Mouse (Mus musculus) heart, embryonic 15.5 days (tissue): ENCODE results near the gene Zbtb5. TPM values are rescaled to one million over a fixed set of nuclear protein-coding genes. Genes with fewer than 3 reads are reported as not detected.
A peak's percentile ranks its signal among the peaks of the same experiment; 100 is the strongest.
"Not testable (repeated sequence)": the region's sequence is repeated elsewhere in the genome, so short reads cannot be mapped to it uniquely, and the experiment has no call there.

Experiments used
- ATAC-seq: fragments of 200-750 bp; cut with Nextera tagmentation; replicated peaks from 2 replicates; pipeline ENCODE4 v1.8.0; 2017; ENCODE audit warnings: low read depth, moderate TSS enrichment; ENCODE audit not compliant: insufficient number of reproducible peaks, insufficient read depth, low FRiP score
- H3K27ac ChIP-seq: fragments of 300-500 bp; sonication (generic); 2 replicates; pipeline ENCODE4 v1.5.1; 2015; ENCODE audit warnings: mild to moderate bottlenecking, inconsistent platforms
- H3K27me3 ChIP-seq: fragments of 300-500 bp; sonication (generic); 2 replicates; pipeline ENCODE4 v1.6.1; 2015; ENCODE audit warnings: inconsistent platforms
- H3K36me3 ChIP-seq: fragments of 300-500 bp; sonication (generic); 2 replicates; pipeline ENCODE4 v1.6.1; 2015; ENCODE audit warnings: mild to moderate bottlenecking, inconsistent platforms
- H3K4me1 ChIP-seq: fragments of 300-500 bp; sonication (generic); replicated peaks from 2 replicates; pipeline ENCODE4 v1.6.1; 2015; ENCODE audit warnings: inconsistent platforms
- H3K4me2 ChIP-seq: fragments of 300-500 bp; sonication (generic); 2 replicates; pipeline ENCODE4 v1.6.1; 2015; ENCODE audit warnings: inconsistent platforms, mild to moderate bottlenecking, moderate library complexity
- H3K4me3 ChIP-seq: fragments of 300-500 bp; sonication (generic); 2 replicates; pipeline ENCODE4 v1.5.1; 2015; ENCODE audit warnings: mild to moderate bottlenecking, inconsistent platforms
- H3K9ac ChIP-seq: fragments of 300-500 bp; sonication (generic); 2 replicates; pipeline ENCODE4 v1.6.1; 2015; ENCODE audit warnings: mild to moderate bottlenecking, inconsistent platforms
- H3K9me3 ChIP-seq: fragments of 300-500 bp; sonication (generic); replicated peaks from 2 replicates; pipeline ENCODE4 v1.6.1; 2016; ENCODE audit warnings: inconsistent platforms
- WGBS: fragments of 180-500 bp; shearing (Covaris S2); methylation state at CpG from one replicate; pipeline ENCODE4 v1.1.7; 2015; ENCODE audit warnings: mixed read lengths; 5-methylcytosine and 5-hydroxymethylcytosine counted together
- polyA plus RNA-seq: library from polyadenylated mRNA; unstranded; fragments of >200 nt; fragmentation: Nextera tagmentation; extraction: Ambion mirVana; gene quantifications from 2 replicates; pipeline ENCODE4 v1.2.1, GENCODE M21; 2015

The Zbtb5 gene
- polyA plus RNA-seq: 12.5 and 15.3 TPM in 2 replicates

DNA sequence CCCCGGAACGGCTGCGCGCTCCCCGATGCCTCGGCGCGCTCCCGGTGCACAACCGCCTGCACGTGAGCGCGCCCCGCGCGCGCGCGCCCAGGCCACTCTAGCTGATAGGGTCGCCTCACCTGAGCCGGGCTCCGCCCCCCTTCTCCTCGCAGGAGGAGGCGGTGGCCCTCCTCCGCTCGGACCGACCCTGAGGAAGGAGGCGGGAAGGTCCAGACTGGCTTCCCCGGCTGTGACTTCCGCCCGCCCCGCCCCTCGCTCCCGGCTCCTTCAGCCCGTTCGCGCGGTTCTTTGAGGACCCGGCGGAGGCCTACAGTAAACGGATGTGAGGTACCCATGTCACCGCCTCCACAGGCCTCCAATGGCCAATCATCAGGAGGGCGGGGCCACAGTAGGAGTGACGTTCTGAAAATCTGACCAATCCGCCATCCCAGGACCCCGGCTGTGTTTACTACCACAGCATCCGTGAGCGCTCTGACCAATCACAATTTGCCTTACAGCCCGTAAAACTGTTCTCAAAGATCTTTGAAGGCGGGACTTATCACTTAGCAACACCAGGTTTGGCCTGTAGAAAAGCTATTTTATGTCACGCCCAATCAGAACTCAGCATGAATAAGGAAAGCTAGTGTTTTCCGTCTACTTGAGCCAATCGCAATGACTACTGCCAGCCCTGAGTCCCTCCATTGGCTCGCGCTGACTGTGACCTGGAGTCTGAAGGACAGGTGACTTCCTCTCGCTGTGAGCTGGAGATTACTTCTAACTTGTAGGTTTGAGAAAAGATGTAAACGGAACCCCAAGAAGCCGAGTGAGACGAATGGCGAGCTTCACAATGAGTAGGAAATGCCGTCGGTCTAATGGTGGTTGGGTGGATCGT is at the start of gene Zbtb5:
Gene Zbtb5, minus strand, starts transcription at position 308 of the 871 bp plus-strand sequence.
- no peaks in the 10 kb centered on the region for H3K9me3 ChIP-seq
- peak within 1 kb of the TSS; percentile 96 for H3K27ac ChIP-seq
- H3K36me3 ChIP-seq: no peaks in the 10 kb centered on the region
- no peaks in the 10 kb centered on the region for H3K27me3 ChIP-seq
- peak within 1 kb of the TSS; percentile 81 for H3K9ac ChIP-seq
- ATAC-seq: peak; percentile 99
- peak within 1 kb of the TSS; percentile 74 for H3K4me2 ChIP-seq
- peak within 1 kb of the TSS; percentile 84 for H3K4me3 ChIP-seq
- H3K4me1 ChIP-seq: peaks cover 23% of the 10 kb centered on the region
- WGBS: under 1% methylated on average over 61 of the region's 63 CpGs

DNA sequence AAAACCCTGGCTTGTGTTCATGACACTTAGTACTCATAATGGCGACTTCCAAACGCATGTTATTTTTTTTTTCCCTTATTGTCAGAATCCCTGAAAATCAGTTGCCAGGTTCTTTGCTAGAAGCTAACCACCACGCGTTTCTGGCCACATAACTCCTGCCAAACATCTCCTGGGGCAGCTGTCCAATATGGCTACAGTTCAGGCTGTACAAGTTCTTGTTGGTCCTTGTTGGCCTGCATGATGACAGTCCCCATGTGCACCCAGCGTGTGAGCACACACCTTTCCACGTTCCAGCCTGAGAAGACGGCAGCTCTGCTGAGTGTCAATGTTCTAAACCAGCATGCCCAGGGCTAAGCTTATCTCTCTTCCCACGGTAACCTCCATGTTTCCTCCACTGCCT is 43.2 kb upstream of the Zbtb5 start:
- H3K9me3 ChIP-seq: no peaks in the 10 kb centered on the region
- ATAC-seq: no peak
- WGBS: 64% methylated on average over 8 of the region's 8 CpGs
- H3K4me3 ChIP-seq: no peak overlapping the region
- no peak overlapping the region for H3K4me2 ChIP-seq
- H3K36me3 ChIP-seq: peaks cover 38% of the 10 kb centered on the region
- H3K27me3 ChIP-seq: no peaks in the 10 kb centered on the region
- peak overlapping the region; percentile 43 for H3K27ac ChIP-seq
- no peak overlapping the region for H3K9ac ChIP-seq
- peaks cover 16% of the 10 kb centered on the region for H3K4me1 ChIP-seq

DNA sequence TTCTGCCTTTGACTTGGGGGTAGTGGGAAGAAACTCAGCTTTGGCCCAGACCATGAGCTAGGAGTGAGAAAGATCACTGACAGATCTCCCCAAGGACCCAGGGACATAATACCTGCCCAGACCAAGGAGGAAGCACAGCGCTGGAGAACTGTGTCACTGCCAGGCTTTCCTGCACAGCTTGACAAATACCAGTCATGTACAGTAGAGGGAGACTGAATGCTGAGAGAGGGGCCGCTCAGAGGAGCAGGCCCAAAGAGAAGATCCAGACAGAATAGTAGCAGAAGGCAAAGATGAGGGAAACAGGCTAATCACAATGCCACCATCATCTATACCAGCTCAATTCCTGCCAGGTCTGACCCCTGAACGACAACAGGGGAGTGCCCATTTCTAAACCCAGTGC is 42.6 kb upstream of the Zbtb5 start:
- Histone ChIP-seq H3K4me1 (peaks cover 19% of the 10 kb centered on the region), H3K36me3 (peaks cover 32% of the 10 kb centered on the region), H3K4me2 (no peak overlapping the region), H3K27me3 (no peaks in the 10 kb centered on the region), H3K9me3 (no peaks in the 10 kb centered on the region), H3K27ac (peak overlapping the region; percentile 24), H3K9ac (no peak overlapping the region), H3K4me3 (no peak overlapping the region)
- ATAC-seq: 0 out of 2 replicates have a peak, but pooled peaks have one; percentile 25
- 50% methylated on average over 3 of the region's 3 CpGs for WGBS

DNA sequence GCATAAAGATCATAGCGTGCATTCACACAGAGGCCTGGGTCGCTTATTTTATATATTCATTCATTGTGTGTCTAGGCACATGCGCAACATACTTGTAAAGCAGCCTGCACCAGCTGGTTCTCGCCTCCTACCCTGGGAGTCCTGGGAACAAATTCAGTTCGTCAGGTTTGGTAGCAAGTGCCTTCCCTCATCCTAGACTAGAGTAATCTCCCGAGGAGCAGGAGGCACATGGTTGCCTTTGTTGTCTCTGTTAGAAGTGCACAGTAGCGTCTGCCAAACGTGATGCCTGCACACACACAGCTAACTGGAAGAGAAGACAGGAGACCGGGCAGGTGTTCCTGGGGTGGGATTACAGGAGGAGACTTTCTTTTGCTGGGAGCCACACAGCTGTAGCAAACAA is 35.7 kb upstream of the Zbtb5 start:
- no peak overlapping the region for H3K4me3 ChIP-seq
- H3K9ac ChIP-seq: no peak overlapping the region
- H3K27ac ChIP-seq: 0 out of 2 replicates have a peak overlapping the region, but pooled peaks have one; percentile 91
- H3K4me1 ChIP-seq: peaks cover 25% of the 10 kb centered on the region
- ATAC-seq: no peak
- 81% methylated on average over 9 of the region's 9 CpGs for WGBS
- H3K27me3 ChIP-seq: no peaks in the 10 kb centered on the region
- H3K4me2 ChIP-seq: no peak overlapping the region
- no peaks in the 10 kb centered on the region for H3K9me3 ChIP-seq
- peaks cover 20% of the 10 kb centered on the region; the same call in 1 of the 2 replicates for H3K36me3 ChIP-seq

DNA sequence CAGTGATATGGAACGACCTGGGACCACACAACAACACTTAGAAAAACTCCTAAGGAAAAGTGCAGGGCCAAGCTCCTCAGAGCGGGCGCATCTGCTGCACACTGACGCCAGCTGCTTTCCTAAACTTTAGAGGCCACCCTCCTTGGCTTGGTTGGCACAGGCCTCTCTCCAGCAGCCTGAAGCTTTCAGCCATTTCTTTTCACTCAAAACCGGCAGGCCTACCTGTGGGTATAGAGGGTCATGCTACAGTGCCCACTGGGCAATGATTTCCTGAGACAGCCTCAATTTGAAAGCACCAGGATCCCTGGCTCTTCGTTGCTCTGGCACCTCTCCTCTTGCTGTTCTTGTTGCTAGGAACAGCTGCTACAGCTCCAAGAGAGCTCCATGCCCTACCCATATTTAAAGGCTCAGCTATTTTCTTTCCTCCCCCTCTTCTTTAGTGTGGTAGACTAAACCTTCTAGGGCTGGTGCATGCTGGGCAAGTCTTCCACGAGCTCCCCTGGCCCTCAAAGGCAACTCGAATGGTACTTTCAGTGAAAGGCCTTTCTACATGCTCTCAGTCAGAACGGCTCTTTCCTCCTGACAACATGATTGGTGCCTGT is 35.2 kb upstream of the Zbtb5 start:
- no peaks in the 10 kb centered on the region for H3K9me3 ChIP-seq
- H3K27me3 ChIP-seq: no peaks in the 10 kb centered on the region
- no peak overlapping the region for H3K4me2 ChIP-seq
- H3K4me3 ChIP-seq: no peak overlapping the region
- H3K4me1 ChIP-seq: peaks cover 25% of the 10 kb centered on the region
- H3K36me3 ChIP-seq: peaks cover 23% of the 10 kb centered on the region; the same call in 1 of the 2 replicates
- 78% methylated on average over 9 of the region's 9 CpGs for WGBS
- no peak overlapping the region for H3K9ac ChIP-seq
- peak overlapping the region; percentile 91 for H3K27ac ChIP-seq
- no peak for ATAC-seq

DNA sequence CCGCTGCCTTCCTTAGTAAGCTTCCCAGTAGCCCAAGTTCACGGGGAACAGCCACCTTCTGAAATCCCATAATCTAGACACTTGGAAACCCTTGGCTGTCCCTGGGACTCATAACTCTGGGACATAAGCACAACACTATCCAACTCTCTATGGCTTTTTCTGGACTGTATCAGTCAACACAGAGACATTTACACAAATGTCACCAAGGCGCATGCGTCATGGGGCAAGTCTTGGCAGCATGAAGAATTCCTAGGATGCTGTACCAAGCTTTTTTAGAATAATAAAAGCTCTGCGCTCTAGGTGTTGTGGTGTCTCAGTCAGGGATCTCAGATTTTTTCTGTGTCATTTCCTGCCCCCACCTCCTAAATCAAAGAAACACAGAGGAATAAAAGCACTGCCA is 34.5 kb upstream of the Zbtb5 start:
- H3K27me3 ChIP-seq: no peaks in the 10 kb centered on the region
- H3K4me2 ChIP-seq: no peak overlapping the region
- peak overlapping the region; percentile 91 for H3K27ac ChIP-seq
- no peak overlapping the region for H3K4me3 ChIP-seq
- no peaks in the 10 kb centered on the region for H3K9me3 ChIP-seq
- WGBS: 55% methylated on average over 5 of the region's 5 CpGs
- no peak overlapping the region for H3K9ac ChIP-seq
- peak; percentile 65 for ATAC-seq
- peaks cover 25% of the 10 kb centered on the region; the same call in 1 of the 2 replicates for H3K36me3 ChIP-seq
- H3K4me1 ChIP-seq: peaks cover 25% of the 10 kb centered on the region

DNA sequence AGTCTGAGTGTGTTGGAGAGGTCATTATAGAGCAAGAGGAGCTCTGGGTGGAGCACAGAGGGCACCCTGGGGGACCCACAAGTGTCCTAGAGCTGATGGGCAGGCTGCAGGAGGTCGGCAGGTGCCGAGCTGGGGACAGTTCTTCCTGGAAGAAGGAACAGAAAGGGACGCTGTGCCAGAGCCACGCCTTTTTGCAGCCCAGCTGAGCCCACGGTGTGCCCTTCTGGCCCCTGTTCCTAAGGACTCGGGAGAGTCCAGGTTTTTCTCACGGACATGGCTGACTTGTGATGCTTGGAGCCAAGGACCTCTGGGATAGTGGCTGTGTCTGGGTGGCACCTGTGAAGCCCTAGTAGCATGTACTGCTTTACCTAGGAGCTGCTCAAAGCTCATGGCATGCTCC is 28.6 kb upstream of the Zbtb5 start:
- no peak overlapping the region for H3K4me3 ChIP-seq

DNA sequence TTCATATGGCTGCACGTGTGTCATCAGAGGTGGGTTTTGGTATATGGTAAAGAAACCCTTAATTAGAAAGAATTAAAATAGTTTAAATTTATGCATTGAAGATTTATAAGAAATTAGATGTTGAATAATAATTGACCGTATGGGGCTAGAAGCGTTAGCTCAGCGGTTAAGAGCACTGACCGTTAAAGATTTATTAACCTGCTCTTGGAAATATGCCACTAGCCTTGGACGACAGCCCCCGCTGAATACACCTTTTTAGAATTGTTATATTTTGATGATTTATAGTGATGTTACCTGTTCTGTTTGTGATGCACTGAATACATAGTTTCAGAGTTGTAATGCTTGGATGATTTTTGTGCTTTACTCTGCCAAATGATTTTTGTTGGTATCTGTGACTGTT is 27.3 kb upstream of the Zbtb5 start:
- H3K4me3 ChIP-seq, H3K9ac ChIP-seq, H3K4me2 ChIP-seq, ATAC-seq, H3K9me3 ChIP-seq, H3K27me3 ChIP-seq: not testable (repeated sequence)
- Histone ChIP-seq H3K4me1 (peaks cover 34% of the 10 kb centered on the region), H3K36me3 (peaks cover 37% of the 10 kb centered on the region), H3K27ac (peak overlapping the region; percentile 94; the same call in 1 of the 2 replicates)
- WGBS: 92% methylated on average over 7 of the region's 7 CpGs

More for the DNA sequence above, 28.6 kb upstream of the Zbtb5 start:
- Histone ChIP-seq H3K4me2 (no peak overlapping the region), H3K27ac (no peak overlapping the region), H3K36me3 (peaks cover 37% of the 10 kb centered on the region), H3K4me1 (peaks cover 22% of the 10 kb centered on the region), H3K9ac (no peak overlapping the region), H3K9me3 (no peaks in the 10 kb centered on the region), H3K27me3 (no peaks in the 10 kb centered on the region)
- no peak for ATAC-seq
- 69% methylated on average over 7 of the region's 7 CpGs for WGBS

DNA sequence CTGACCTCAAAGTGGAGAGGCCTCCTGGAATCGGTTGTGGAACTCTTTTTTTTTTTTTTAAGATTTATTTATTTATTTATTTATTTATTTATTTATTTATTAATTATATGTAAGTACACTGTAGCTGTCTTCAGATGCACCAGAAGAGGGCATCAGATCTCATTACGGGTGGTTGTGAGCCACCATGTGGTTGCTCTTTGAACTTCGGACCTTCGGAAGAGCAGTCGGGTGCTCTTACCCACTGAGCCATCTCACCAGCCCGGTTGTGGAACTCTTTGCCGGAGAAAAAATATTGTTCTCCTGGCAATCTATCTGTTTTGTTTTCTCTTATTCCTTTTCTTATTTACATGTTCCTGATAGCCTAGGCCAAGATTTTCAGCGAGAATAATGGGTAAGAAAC is 26.7 kb upstream of the Zbtb5 start:
- ATAC-seq, H3K9ac ChIP-seq, H3K4me3 ChIP-seq, H3K27me3 ChIP-seq, H3K9me3 ChIP-seq, H3K4me2 ChIP-seq: not testable (repeated sequence)
- Histone ChIP-seq H3K4me1 (peaks cover 37% of the 10 kb centered on the region), H3K27ac (peak overlapping the region; percentile 94), H3K36me3 (peaks cover 39% of the 10 kb centered on the region)
- 50% methylated on average over 8 of the region's 8 CpGs for WGBS

DNA sequence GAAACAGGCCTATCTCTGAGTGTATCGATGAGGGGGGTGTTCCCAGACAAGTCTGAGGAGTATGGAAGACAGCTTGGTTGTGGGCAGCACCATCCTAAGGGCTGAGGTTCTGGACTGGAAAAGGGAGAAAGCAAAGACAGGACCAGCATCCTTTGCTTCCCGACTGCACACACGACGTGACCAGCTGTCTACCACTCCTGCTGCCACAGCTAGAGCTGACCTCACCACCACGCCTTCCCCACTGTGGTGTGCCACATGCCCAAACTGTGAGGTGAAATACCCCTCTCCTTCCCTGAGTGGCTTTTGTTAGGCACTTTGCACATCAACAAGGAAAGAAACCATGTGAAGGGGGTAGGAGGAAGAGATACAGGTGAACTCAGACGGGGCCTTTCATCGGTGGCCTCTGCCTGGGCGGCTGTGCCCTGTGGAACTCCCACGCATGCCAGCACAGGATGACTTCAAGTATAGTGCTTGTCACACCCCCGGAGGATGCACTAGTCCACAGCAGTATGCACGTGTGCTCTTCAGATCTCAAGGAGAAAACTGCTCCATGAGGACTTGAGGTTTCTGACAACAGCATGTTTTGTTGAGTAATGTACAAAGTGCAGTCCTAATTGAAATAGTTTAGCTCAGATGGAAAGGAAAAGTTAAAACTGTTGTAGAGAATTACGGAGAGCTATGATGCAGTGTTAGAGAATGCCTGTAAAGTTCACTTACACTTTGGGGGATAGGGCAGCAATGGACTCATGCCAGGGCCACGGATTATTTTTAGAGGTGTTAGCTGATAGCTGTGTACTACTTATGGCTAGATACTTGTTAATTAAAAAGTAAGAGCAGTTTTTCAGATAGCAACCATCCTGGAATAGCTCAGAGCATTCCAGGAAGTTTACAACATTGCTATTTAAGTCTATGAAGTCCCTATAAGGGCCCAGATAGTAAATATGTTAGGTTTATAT is 25.5 kb upstream of the Zbtb5 start:
- Histone ChIP-seq H3K9ac (peak overlapping the region; percentile 44), H3K27me3 (no peaks in the 10 kb centered on the region), H3K27ac (peak overlapping the region; percentile 94), H3K4me3 (no peak overlapping the region), H3K4me1 (peaks cover 37% of the 10 kb centered on the region), H3K36me3 (peaks cover 39% of the 10 kb centered on the region), H3K9me3 (no peaks in the 10 kb centered on the region), H3K4me2 (0 out of 2 replicates have a peak overlapping the region, but pooled peaks have one; percentile 9)
- ATAC-seq: peak; percentile 83
- 36% methylated on average over 13 of the region's 13 CpGs for WGBS

DNA sequence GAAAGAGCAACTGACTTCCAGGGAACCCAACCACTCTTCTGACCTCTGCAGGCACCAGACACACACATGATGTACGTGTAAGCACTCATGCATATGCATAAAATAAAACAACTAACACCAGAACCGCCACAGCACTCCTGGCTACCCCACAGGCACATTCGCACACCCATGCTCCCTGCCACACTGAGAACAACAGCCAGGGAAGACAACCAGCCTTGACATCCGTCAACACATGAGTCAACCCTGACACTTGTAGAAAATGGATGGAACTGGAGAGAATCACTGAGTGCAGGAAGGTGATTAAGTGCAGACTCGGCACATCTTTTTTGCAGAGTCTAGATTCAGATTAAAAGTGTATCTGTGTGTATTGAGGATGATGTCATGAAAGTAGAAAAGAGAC is 24.4 kb upstream of the Zbtb5 start:
- Histone ChIP-seq H3K27me3 (no peaks in the 10 kb centered on the region), H3K27ac (peak overlapping the region; percentile 94), H3K36me3 (peaks cover 46% of the 10 kb centered on the region), H3K4me2 (no peak overlapping the region), H3K4me3 (no peak overlapping the region), H3K9me3 (no peaks in the 10 kb centered on the region), H3K9ac (no peak overlapping the region), H3K4me1 (peaks cover 37% of the 10 kb centered on the region)
- 83% methylated on average over 5 of the region's 5 CpGs for WGBS
- no peak for ATAC-seq
